Mouse (Mus musculus): ENCODE results near the gene Pik3r4.

The Pik3r4 gene

DNA sequence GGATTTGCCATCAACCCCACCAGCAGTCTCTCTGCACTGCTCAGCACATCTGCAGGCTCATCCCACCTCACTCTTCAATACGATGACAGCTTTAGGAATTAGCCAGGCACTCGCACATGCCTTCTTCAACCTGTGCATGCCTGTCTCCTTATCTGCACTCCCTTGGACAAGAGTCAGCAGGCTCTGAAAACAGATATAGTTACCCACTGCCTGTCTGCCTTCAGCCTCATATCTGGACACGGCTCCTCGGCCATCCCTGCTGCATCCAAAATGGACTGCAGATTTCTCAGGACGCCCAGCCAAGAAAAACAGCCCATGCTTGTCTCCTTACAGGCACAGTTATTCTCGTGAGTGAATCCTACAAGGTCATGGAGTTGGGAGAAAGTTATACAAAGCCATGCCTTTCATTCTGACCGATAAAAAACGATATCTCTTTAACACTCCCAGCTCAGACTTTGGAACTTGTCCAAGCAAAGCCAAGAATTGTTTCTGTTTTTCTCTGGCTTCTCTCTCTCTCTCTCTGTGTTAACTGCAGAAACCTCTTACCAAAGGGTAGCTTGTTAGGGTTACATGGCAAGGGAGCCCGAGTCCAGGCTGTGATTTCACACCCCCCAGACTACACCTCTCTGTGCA is 55.1 kb downstream of the Pik3r4 start:
- no peak for DNase-seq (ENCODE audit: low spot score)

DNA sequence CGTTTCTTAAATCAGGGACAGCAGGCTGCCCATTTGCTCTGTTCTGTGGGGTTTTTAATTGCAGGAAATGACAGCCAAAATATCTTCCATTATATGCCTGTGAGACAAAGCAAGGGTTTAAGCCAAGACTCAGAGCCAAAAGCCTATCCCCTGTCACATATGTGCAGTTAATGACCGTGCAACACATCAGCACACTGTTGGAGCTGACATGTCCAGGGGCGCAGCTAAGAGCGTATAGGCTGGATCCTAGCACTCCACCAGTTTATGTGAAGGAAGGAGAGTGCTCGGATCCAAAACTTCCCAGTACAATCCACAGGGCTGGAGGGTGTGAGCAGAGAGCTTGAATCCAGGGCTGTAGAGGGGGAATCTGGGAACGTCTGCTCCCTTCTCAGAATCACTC is 57.9 kb downstream of the Pik3r4 start:
- DNase-seq (ENCODE audit: low spot score) = no peak

DNA sequence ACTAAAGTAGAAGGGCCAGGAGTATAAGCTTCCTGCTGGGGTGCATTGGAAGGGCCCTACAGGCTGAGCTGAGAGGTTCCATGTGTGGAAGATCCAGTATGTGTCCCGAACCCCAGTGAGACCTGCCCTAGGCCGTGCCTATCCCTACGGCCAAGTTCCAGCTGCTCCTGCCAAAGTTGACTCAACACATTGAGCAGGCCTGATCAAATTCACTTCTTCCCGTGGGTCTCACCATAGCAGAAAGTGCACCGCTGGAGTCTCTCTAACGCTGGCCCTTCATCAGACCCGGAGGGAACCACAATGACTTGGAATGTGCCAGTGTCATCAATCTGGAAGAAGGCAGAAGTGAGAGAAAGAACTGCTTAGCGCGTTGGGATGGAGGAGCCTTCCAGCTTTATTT is 59.2 kb downstream of the Pik3r4 start:
- DNase-seq (ENCODE audit: low spot score) = no peak

DNA sequence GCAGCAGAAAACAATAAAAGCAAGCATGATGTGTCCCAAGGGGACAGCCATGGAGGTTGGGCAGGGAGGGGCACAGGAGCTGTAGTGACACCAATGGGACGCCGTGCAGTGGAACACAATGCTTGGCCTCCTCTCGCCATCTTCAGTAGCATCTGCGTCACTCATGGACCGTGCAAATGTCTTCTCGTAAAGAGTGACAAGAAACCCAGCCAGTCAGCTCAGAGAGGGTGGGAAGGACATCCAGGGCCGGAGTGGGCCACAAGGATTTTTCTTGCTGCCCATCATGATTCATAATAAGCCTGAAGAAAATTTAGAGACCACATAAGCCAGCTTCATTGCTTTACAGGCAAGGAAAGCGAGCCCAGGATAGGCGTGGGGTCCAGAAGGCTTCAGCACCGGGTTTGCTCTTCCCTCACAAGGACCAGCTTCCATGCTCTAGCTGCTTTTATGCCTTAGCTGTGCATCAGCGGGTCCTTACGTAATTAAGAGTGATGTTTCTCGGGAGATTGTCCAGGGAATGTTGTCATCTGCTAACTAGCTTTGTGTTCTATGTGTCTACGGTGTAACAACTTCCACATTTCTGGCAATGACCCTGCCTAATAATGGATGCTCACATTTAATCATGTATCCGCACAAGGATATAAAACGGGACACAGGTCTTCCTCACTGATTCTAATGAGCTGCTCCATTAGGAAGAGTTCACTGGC is 61.6 kb downstream of the Pik3r4 start:
- no peak for DNase-seq (ENCODE audit: low spot score)

DNA sequence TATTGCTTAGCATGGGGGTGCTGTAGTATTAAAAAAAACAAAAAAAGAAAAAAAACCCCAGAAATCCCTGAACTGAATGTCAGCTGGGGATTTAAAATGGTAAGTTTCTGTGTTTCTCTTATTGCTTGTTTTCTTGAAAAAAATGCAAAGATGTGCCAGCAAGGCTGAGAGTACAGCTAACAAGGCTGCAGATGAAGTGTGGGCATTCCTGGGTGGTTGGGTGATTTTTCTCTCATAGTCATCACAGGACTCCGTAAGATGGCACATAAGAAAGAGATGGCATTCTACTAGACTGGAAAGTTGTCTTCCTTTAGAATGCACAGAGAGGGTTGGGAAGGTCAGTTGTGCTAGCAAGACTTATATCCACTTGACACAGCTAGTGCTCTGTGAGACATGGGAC is 62.2 kb downstream of the Pik3r4 start:
- no peak for DNase-seq (ENCODE audit: low spot score)

DNA sequence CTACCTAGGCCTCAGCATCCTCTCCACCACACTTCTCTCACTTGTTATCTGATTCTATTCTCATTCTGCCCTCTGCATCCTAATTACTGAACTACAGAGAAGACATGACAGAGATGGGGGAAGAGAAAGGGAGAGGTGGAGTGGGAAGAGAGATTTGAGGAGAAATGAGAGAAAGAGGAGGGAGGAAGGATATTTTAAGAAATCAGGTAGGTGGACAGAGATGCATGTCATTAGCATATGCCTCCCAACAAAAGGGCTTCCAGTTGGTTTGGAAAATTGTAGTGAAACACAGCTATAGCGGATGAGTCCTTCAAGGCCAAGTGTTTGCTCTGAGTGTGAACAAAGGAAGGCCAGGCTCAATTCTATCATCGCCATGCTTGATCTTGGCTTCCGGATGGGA is 69.3 kb downstream of the Pik3r4 start:
- no peak for DNase-seq (ENCODE audit: low spot score)

DNA sequence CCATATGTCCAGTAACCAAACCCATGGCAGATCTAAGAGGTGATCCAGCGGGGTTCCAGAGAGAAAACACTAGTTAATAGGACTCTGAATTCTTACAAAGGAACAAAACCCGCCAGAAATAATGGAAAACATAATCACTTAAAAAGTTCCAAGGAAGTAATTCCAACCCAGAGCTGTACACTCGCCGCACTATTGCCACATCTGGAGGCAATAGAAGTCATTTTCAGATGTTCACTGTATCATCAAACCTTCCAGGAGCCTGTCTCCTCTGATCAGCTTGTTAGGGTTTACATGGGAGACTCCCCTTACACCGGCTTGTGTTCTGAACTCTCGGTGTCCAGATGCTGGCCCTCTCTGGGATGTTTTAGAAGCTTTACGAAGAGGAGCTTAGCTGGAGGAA is 76.6 kb downstream of the Pik3r4 start:
- no peak for DNase-seq (ENCODE audit: low spot score)

DNA sequence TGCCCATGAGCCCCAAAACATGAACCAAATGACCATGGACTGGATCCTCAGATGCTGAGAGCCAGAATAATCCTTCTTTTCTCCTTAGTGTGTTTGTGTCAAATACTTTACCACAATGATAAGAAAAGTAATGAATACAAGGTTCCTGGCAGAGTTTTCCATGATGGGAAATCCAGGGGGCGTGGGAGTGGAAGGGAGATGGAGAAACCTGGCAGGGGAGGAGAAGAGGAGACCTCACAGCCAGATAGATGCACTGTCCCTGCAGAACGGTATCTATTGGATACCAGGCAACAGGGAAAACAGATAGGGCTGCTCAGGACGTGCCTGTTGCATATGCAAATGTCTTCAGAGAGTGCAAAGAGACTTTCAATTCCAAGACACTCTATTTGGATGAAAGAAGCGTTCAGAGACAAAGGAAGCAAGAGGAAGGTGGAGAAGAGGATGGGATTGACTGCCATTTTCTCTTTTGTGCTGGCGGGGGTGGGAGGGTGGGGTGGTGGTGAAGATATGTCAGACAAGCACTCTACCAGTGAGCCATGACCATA is 77.1 kb downstream of the Pik3r4 start:
- DNase-seq (ENCODE audit: low spot score) = no peak

DNA sequence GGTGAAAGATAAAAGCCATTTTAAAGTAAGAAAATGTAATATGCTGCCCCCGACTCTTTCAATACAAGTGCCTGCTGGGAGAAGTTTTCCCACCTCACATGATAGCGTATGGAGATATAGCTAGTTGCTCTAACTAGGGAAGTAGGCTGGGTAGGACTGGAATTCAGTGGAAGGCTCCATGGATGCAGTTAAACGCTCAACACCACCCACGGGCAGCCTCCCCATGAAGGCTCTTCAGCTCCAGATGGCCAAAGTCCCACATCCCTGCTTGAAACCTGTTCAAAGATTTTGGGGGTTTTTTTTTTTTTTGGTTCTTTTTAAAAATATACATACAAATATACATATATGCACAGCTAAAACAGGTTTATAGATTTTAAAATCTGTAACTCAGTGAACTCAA is 77.7 kb downstream of the Pik3r4 start:
- DNase-seq (ENCODE audit: low spot score) = no peak

DNA sequence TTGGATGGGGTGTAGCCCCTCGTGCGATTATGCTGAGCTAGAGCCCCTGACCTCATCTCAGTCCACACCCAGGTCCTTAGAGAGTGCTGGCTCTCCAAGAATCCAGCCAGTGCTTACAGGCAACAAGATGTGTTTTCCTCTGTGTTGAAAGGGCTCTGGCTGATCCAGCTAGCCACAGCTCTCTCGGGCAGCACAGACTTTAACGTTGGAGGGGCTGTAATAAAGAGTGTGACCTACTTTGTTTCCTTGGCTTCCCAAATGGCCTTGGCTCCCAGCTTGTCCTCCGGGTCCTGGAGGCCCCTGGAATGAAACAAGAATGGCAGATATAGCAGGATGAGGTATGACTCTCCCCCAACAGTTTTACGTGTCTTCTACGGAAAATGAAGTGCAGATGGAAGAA is 89.2 kb downstream of the Pik3r4 start:
- no peak for DNase-seq (ENCODE audit: low spot score)

DNA sequence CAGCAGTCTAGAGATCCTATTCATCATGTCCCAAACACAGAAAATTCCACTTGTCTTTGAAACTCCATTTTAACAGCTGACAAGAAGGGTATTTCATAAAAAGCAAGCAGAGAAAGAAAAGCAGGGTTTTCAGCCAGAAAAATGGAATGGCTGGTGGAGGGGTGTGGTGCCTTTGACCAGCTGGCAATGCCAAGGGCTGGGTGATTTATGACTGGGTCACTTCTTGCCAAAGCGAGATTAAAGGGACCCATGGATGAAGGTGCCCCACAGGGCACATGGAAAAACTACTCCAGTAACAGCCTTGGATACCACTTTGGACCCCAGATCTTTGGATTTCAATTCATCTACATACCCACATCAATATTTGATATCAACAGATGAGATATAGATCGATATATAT is 91.9 kb downstream of the Pik3r4 start:
- DNase-seq (ENCODE audit: low spot score) = no peak

DNA sequence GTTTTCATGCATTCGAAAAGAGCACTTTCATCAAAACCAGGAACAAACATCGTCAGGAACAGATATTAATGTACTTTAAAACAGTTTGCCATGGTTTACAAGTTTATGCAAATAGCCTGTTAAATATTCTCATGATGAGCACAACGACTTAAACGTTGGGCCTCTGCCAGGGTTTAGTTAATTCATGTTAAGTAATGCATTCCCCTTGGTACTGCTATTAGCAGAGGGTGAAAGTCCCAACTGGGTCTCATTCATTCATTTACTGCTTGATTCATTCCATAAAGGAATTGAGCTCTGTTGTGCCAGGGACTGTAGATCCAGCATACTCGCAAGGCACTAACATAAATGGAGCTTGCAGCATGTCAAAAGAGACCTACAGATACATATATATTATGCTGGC is 92.4 kb downstream of the Pik3r4 start:
- no peak for DNase-seq (ENCODE audit: low spot score)

All from spleen, adult 12 weeks (tissue).